Comparison of ENCODE assay signal across 22 mouse cellular contexts in the genomic region with DNA sequence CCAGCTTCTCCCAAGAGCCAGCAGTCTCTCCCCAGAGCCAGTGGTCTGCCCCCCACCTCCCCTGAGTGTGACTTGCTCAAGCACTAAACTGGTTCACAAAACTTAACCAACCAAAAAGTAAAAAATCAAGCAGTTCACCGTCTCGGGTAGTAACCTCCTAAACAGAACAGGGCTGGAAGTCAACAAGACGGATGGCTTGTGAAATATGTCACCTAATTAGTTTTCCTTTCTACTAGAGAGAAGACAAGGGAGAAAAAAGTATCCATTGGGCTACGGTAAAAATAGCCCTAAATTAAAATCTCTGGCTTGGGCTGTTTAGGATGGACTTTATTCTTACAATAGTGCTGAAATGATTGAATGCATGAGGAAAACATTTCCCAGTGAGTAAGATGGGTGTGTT.
DNase-seq lines count a peak whose midpoint lies in the region; ATAC-seq lines count a peak whose summit lies in the region.
"Had no signal": no experiment of that assay in that cellular context is flagged by ENCODE, and none has a peak within 500 bp of the region (broad histone marks: within the 10 kb centered on the region; RNA-seq: fewer than 3 reads in every experiment).

No protein-coding gene starts in this region.

- H3K4me1 ChIP-seq in lung, embryonic 16.5 days (replicated peaks; ENCODE audit: control insufficient read depth, insufficient read depth, low read length) = peaks cover 4% of the 10 kb centered on the region; the same call in 1 of the 2 replicates
- peaks cover 13% of the 10 kb centered on the region for H3K4me1 ChIP-seq in limb, embryonic 10.5 days
- no peaks in the 10 kb centered on the region for H3K4me1 ChIP-seq in limb, embryonic 12.5 days (replicated peaks)
- H3K4me1 ChIP-seq: embryonic facial prominence, embryonic 13.5 days; embryonic facial prominence, embryonic 15.5 days; forebrain, embryonic 10.5 days; forebrain, embryonic 12.5 days had no signal

- no peaks in the 10 kb centered on the region for H3K27me3 ChIP-seq in lung, embryonic 16.5 days (ENCODE audit: control insufficient read depth, insufficient read depth, low read depth, low read length)
- H3K27me3 ChIP-seq in limb, embryonic 10.5 days (ENCODE audit: low read depth, poor library complexity, severe bottlenecking) = no peaks in the 10 kb centered on the region
- no peaks in the 10 kb centered on the region for H3K27me3 ChIP-seq in limb, embryonic 12.5 days
- H3K27me3 ChIP-seq: embryonic facial prominence, embryonic 13.5 days; embryonic facial prominence, embryonic 15.5 days; forebrain, embryonic 12.5 days had no signal

- no peaks in the 10 kb centered on the region for H3K36me3 ChIP-seq in lung, embryonic 16.5 days (ENCODE audit: control insufficient read depth, insufficient read depth, low read length)
- no peaks in the 10 kb centered on the region for H3K36me3 ChIP-seq in limb, embryonic 10.5 days
- H3K36me3 ChIP-seq in limb, embryonic 12.5 days = no peaks in the 10 kb centered on the region
- H3K36me3 ChIP-seq: embryonic facial prominence, embryonic 13.5 days; embryonic facial prominence, embryonic 15.5 days; forebrain, embryonic 10.5 days; forebrain, embryonic 12.5 days had no signal

- WGBS in lung, embryonic 16.5 days = 30% methylated on average over 4 of the region's 4 CpGs
- 26% methylated on average over 4 of the region's 4 CpGs for WGBS in limb, embryonic 10.5 days
- 26% methylated on average over 4 of the region's 4 CpGs for WGBS in limb, embryonic 12.5 days

- no peak overlapping the region for H3K27ac ChIP-seq in lung, embryonic 16.5 days (ENCODE audit: low read length)
- 0 out of 2 replicates have a peak overlapping the region, but pooled peaks have one; percentile 39 for H3K27ac ChIP-seq in limb, embryonic 10.5 days
- H3K27ac ChIP-seq in limb, embryonic 12.5 days = no peak overlapping the region
- H3K27ac ChIP-seq: embryonic facial prominence, embryonic 13.5 days; embryonic facial prominence, embryonic 15.5 days; forebrain, embryonic 10.5 days; forebrain, embryonic 12.5 days had no signal

- no peak overlapping the region for H3K4me3 ChIP-seq in lung, embryonic 16.5 days (ENCODE audit: low read length)
- peak overlapping the region; percentile 20; the same call in 1 of the 2 replicates for H3K4me3 ChIP-seq in limb, embryonic 10.5 days
- H3K4me3 ChIP-seq in limb, embryonic 12.5 days (replicated peaks) = no peak overlapping the region
- H3K4me3 ChIP-seq: embryonic facial prominence, embryonic 13.5 days; embryonic facial prominence, embryonic 15.5 days; erythroblast, embryonic 14.5 days; forebrain, embryonic 10.5 days; forebrain, embryonic 12.5 days had no signal

- H3K4me2 ChIP-seq in lung, embryonic 16.5 days (ENCODE audit: low read depth, low read length) = 0 out of 2 replicates have a peak overlapping the region, but pooled peaks have one; percentile 16
- peak overlapping the region; percentile 7; the same call in 1 of the 2 replicates for H3K4me2 ChIP-seq in limb, embryonic 12.5 days
- H3K4me2 ChIP-seq: embryonic facial prominence, embryonic 13.5 days; embryonic facial prominence, embryonic 15.5 days; forebrain, embryonic 12.5 days had no signal

- no peak overlapping the region for H3K9ac ChIP-seq in lung, embryonic 16.5 days (ENCODE audit: low read length)
- no peak overlapping the region for H3K9ac ChIP-seq in limb, embryonic 12.5 days (replicated peaks)
- H3K9ac ChIP-seq: embryonic facial prominence, embryonic 13.5 days; embryonic facial prominence, embryonic 15.5 days; forebrain, embryonic 12.5 days had no signal

- no peaks in the 10 kb centered on the region for H3K9me3 ChIP-seq in lung, embryonic 16.5 days (ENCODE audit: control insufficient read depth, low read length)
- H3K9me3 ChIP-seq in limb, embryonic 10.5 days (replicated peaks) = no peaks in the 10 kb centered on the region
- no peaks in the 10 kb centered on the region for H3K9me3 ChIP-seq in limb, embryonic 12.5 days
- H3K9me3 ChIP-seq: embryonic facial prominence, embryonic 13.5 days; embryonic facial prominence, embryonic 15.5 days; forebrain, embryonic 10.5 days; forebrain, embryonic 12.5 days had no signal

- ATAC-seq in lung, embryonic 16.5 days (ENCODE audit: low read depth) = no peak
- no peak for ATAC-seq in limb, embryonic 12.5 days (ENCODE audit: insufficient number of reproducible peaks, insufficient read depth, low FRiP score, low TSS enrichment, low read depth)
- ATAC-seq: forebrain, embryonic 14.5 days had no signal

- no peak for DNase-seq in lung, postnatal 4 days
- DNase-seq in forelimb bud, embryonic 11.5 days (ENCODE audit: low read depth, low spot score) = peak; percentile 54
- DNase-seq in limb, embryonic 10.5 days (ENCODE audit: low spot score) = no peak
- DNase-seq in kidney, adult 8-10 months = no peak
- no peak for DNase-seq in urinary bladder, postnatal 36 days (ENCODE audit: low spot score in 2 of 2)
- DNase-seq: adrenal gland, adult 2 months; adrenal gland, postnatal 10 days; adrenal gland, postnatal 25 days; cerebellum, adult 11 months; cerebellum, adult 18-20 months; cerebellum, adult 8-10 months; cerebellum, adult 9-11 months; cerebellum, postnatal 14 days; cerebellum, postnatal 36 days had no signal
